Mouse (Mus musculus) myocyte (in vitro differentiated cells): ENCODE data around the gene Fto. TPM values are rescaled to one million over a fixed set of nuclear protein-coding genes. Genes with fewer than 3 reads are reported as not detected.

Experiments used
- H3K27me3 ChIP-seq: one replicate; pipeline ENCODE4 v1.6.1; 2011; ENCODE audit not compliant: control insufficient read depth, insufficient read depth, insufficient read length
- H3K36me3 ChIP-seq: one replicate; pipeline ENCODE4 v1.6.1; 2011; ENCODE audit not compliant: control insufficient read depth, insufficient read depth
- H3K4me2 ChIP-seq: one replicate; pipeline ENCODE4 v1.6.1; 2011; ENCODE audit warnings: low read depth, control low read depth
- H3K4me3 ChIP-seq: one replicate; pipeline ENCODE4 v1.5.1; 2011; ENCODE audit warnings: mild to moderate bottlenecking, control low read depth, moderate library complexity
- H3K79me2 ChIP-seq: one replicate; pipeline ENCODE4 v1.6.1; 2011; ENCODE audit not compliant: control insufficient read depth, insufficient read depth
- H3ac ChIP-seq: one replicate; pipeline ENCODE4 v1.6.1; 2011; ENCODE audit not compliant: control insufficient read depth, insufficient read length
- CEBPB ChIP-seq: IDR thresholded peaks from 2 replicates; pipeline ENCODE4 v1.6.1; 2011; ENCODE audit warnings: mild to moderate bottlenecking, moderate library complexity; ENCODE audit not compliant: poor library complexity, insufficient read depth, severe bottlenecking
- E2F4 ChIP-seq: IDR thresholded peaks from one replicate; pipeline ENCODE4 v1.6.1; 2011; ENCODE audit warnings: mild to moderate bottlenecking, control low read depth, moderate library complexity; ENCODE audit not compliant: insufficient read depth
- MAX ChIP-seq: IDR thresholded peaks from one replicate; pipeline ENCODE4 v1.6.1; 2011; ENCODE audit warnings: low read depth, mild to moderate bottlenecking, control low read depth
- MYOD1 ChIP-seq, 3 experiments: IDR thresholded peaks; one replicate each; pipeline ENCODE4 v1.6.1; 2011; ENCODE audit warnings: control low read depth in 2 of 3, low read depth in 2 of 3, mild to moderate bottlenecking in 2 of 3, moderate library complexity in 1 of 3; ENCODE audit not compliant: insufficient read length in 2 of 3, control insufficient read depth in 1 of 3
- MYOG ChIP-seq, 3 experiments: IDR thresholded peaks; one replicate each; pipeline ENCODE4 v1.6.1; 2011; ENCODE audit warnings: control low read depth in 2 of 3, low read depth in 2 of 3, mild to moderate bottlenecking in 2 of 3; ENCODE audit not compliant: insufficient read length in 2 of 3, control insufficient read depth in 1 of 3, insufficient read depth in 1 of 3
- POLR2A ChIP-seq: IDR thresholded peaks from one replicate; pipeline ENCODE4 v1.6.1; 2011; ENCODE audit warnings: low read depth, mild to moderate bottlenecking, control low read depth, moderate library complexity; ENCODE audit not compliant: insufficient read length
- POLR2AphosphoS2 ChIP-seq: IDR thresholded peaks from one replicate; pipeline ENCODE4 v1.6.1; 2011; ENCODE audit warnings: low read depth, control low read depth; ENCODE audit not compliant: insufficient read length
- REST ChIP-seq: IDR thresholded peaks from one replicate; pipeline ENCODE4 v1.6.1; 2011; ENCODE audit warnings: mild to moderate bottlenecking, control low read depth, moderate library complexity; ENCODE audit not compliant: insufficient read depth, insufficient read length
- SRF ChIP-seq: IDR thresholded peaks from one replicate; pipeline ENCODE4 v1.6.1; 2011; ENCODE audit warnings: low read depth; ENCODE audit not compliant: control insufficient read depth, insufficient read length
- TCF12 ChIP-seq: IDR thresholded peaks from one replicate; pipeline ENCODE4 v1.6.1; 2011; ENCODE audit warnings: mild to moderate bottlenecking, control low read depth; ENCODE audit not compliant: poor library complexity, insufficient read depth, severe bottlenecking
- TCF3 ChIP-seq: IDR thresholded peaks from one replicate; pipeline ENCODE4 v1.6.1; 2011; ENCODE audit warnings: low read depth, control low read depth; ENCODE audit not compliant: insufficient read length
- USF1 ChIP-seq: IDR thresholded peaks from one replicate; pipeline ENCODE4 v1.6.1; 2011; ENCODE audit warnings: low read depth, mild to moderate bottlenecking, control low read depth, moderate library complexity
- polyA plus RNA-seq: library from polyadenylated mRNA; unstranded; fragments of >200 nt; fragmentation: generic; extraction: Trizol; gene quantifications from one replicate; pipeline ENCODE4 v1.2.1, GENCODE M21; 2012; ENCODE audit warnings: missing spikeins

The Fto gene
- polyA plus RNA-seq, 1 experiment, result 74.1 TPM

- Histone ChIP-seq H3K79me2 (peaks cover 18% of the 10 kb centered on the region), H3ac (no peak overlapping the region), H3K4me2 (peak overlapping the region; percentile 26), H3K27me3 (no peaks in the 10 kb centered on the region), H3K4me3 (no peak overlapping the region), H3K36me3 (no peaks in the 10 kb centered on the region)
- TF ChIP-seq CEBPB, result no peak
- TF ChIP-seq POLR2AphosphoS2, result no peak
- no peak for TF ChIP-seq SRF
- TF ChIP-seq POLR2A, result no peak
- TF ChIP-seq E2F4, result no peak
- no peak for TF ChIP-seq MAX
- TF ChIP-seq USF1, result no peak
- TF ChIP-seq TCF12, result peak; percentile 82
- peak; percentile 43 to 80 (median 78) for TF ChIP-seq MYOD1 (IDR thresholded peaks at IDR 0.05; ENCODE audit: control insufficient read depth in 1 of 3, insufficient read length in 2 of 3, low read depth in 2 of 3)
- TF ChIP-seq TCF3, result no peak
- TF ChIP-seq MYOG (IDR thresholded peaks at IDR 0.05; ENCODE audit: control insufficient read depth in 1 of 3, insufficient read depth in 1 of 3, insufficient read length in 2 of 3, low read depth in 2 of 3), result peak in 2 of 3 experiments; percentile 64 to 94
- no peak for TF ChIP-seq REST
These were observed 111.3 kb downstream of the Fto start for GRCm38 (mm10) chr8:91424491-91425074.

GRCm38 (mm10) chr8:91425251-91425866 is 112.0 kb downstream of the Fto start:
- Histone ChIP-seq H3K27me3 (no peaks in the 10 kb centered on the region), H3K79me2 (peaks cover 18% of the 10 kb centered on the region), H3K36me3 (no peaks in the 10 kb centered on the region), H3K4me3 (no peak overlapping the region), H3K4me2 (peak overlapping the region; percentile 26), H3ac (no peak overlapping the region)
- no peak for TF ChIP-seq TCF12
- no peak for TF ChIP-seq MYOD1 (IDR thresholded peaks at IDR 0.05; ENCODE audit: control insufficient read depth in 1 of 3, insufficient read length in 2 of 3, low read depth in 2 of 3)
- TF ChIP-seq MYOG (IDR thresholded peaks at IDR 0.05; ENCODE audit: control insufficient read depth in 1 of 3, insufficient read depth in 1 of 3, insufficient read length in 2 of 3, low read depth in 2 of 3), result no peak
- TF ChIP-seq USF1, result no peak
- no peak for TF ChIP-seq SRF
- no peak for TF ChIP-seq MAX
- no peak for TF ChIP-seq POLR2A
- no peak for TF ChIP-seq TCF3
- TF ChIP-seq REST, result no peak
- no peak for TF ChIP-seq E2F4
- TF ChIP-seq CEBPB, result no peak

DNA sequence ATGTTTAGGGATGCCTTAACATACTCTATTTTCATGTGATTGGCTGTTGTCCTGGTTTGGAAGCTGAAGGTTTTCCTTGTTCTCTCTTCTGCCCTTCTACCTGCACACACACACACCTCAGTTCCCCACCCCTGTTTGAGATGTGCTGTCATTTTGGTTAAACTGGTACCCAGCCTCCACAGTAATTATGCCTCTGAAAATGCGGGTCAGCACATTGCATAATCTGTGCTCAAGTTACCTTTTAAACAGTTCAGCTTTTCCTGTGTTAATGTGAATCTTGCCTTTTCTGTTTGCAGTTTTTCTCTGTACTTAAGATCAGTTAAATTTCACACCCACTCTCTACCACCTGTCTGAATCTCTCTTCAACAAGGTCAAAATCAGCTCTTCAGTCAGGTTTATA is 113.2 kb downstream of the Fto start:
- TF ChIP-seq TCF12 (no peak), CEBPB (no peak), REST (no peak), MYOD1 (IDR thresholded peaks at IDR 0.05; ENCODE audit: control insufficient read depth in 1 of 3, insufficient read length in 2 of 3, low read depth in 2 of 3) (no peak), MYOG (IDR thresholded peaks at IDR 0.05; ENCODE audit: control insufficient read depth in 1 of 3, insufficient read depth in 1 of 3, insufficient read length in 2 of 3, low read depth in 2 of 3) (no peak), USF1 (no peak), SRF (no peak), MAX (no peak), POLR2AphosphoS2 (no peak), TCF3 (no peak), POLR2A (no peak), E2F4 (no peak)
- Histone ChIP-seq H3K4me2 (no peak overlapping the region), H3K4me3 (no peak overlapping the region), H3K27me3 (no peaks in the 10 kb centered on the region), H3K79me2 (peaks cover 18% of the 10 kb centered on the region), H3ac (no peak overlapping the region), H3K36me3 (no peaks in the 10 kb centered on the region)

- TF ChIP-seq REST, result no peak
- no peak for TF ChIP-seq MAX
- no peak for TF ChIP-seq POLR2AphosphoS2
- no peak for TF ChIP-seq TCF12
- no peak for TF ChIP-seq MYOG (IDR thresholded peaks at IDR 0.05; ENCODE audit: control insufficient read depth in 1 of 3, insufficient read depth in 1 of 3, insufficient read length in 2 of 3, low read depth in 2 of 3)
- TF ChIP-seq USF1, result no peak
- no peak for TF ChIP-seq SRF
- TF ChIP-seq TCF3, result no peak
- TF ChIP-seq E2F4, result no peak
- no peak for TF ChIP-seq CEBPB
- Histone ChIP-seq H3K79me2 (peaks cover 18% of the 10 kb centered on the region), H3K4me2 (no peak overlapping the region), H3ac (no peak overlapping the region), H3K36me3 (no peaks in the 10 kb centered on the region), H3K4me3 (no peak overlapping the region), H3K27me3 (no peaks in the 10 kb centered on the region)
These were observed 117.1 kb downstream of the Fto start for GRCm38 (mm10) chr8:91430333-91430940.
